Mouse (Mus musculus): Measurements from ENCODE around the gene Gpa33. TPM values are rescaled to one million over a fixed set of nuclear protein-coding genes. Genes with fewer than 3 reads are reported as not detected.

The Gpa33 gene
- polyA plus RNA-seq, 1 experiment from 2014 or later, result not detected

GRCm38 (mm10) chr1:166154162-166155112, 24.4 kb downstream of the Gpa33 start:
- Histone ChIP-seq H3K9ac (replicated peaks) (0 out of 2 replicates have a peak overlapping the region, but pooled peaks have one; percentile 33), H3K4me1 (peaks cover 5% of the 10 kb centered on the region), H3K4me2 (replicated peaks) (peak overlapping the region; percentile 34; the same call in 1 of the 2 replicates), H3K27me3 (peaks cover 8% of the 10 kb centered on the region; the same call in 1 of the 2 replicates), H3K4me3 (no peak overlapping the region), H3K27ac (replicated peaks) (no peak overlapping the region), H3K36me3 (no peaks in the 10 kb centered on the region), H3K9me3 (no peaks in the 10 kb centered on the region)
- 19% methylated on average over 29 of the region's 29 CpGs for WGBS
- peak; percentile 54 for ATAC-seq (replicated peaks)

- H3K9me3 ChIP-seq, result no peaks in the 10 kb centered on the region
- no peak overlapping the region for H3K27ac ChIP-seq (replicated peaks)
- no peaks in the 10 kb centered on the region for H3K36me3 ChIP-seq
- H3K4me1 ChIP-seq, result peaks cover 5% of the 10 kb centered on the region
- WGBS, result 71% methylated on average over 10 of the region's 10 CpGs
- H3K4me2 ChIP-seq (replicated peaks), result no peak overlapping the region
- no peak overlapping the region for H3K9ac ChIP-seq (replicated peaks)
- peaks cover 9% of the 10 kb centered on the region; the same call in 1 of the 2 replicates for H3K27me3 ChIP-seq
- H3K4me3 ChIP-seq, result no peak overlapping the region
- no peak for ATAC-seq (replicated peaks)
Measured at GRCm38 (mm10) chr1:166155113-166155494, 25.1 kb downstream of the Gpa33 start.

DNA sequence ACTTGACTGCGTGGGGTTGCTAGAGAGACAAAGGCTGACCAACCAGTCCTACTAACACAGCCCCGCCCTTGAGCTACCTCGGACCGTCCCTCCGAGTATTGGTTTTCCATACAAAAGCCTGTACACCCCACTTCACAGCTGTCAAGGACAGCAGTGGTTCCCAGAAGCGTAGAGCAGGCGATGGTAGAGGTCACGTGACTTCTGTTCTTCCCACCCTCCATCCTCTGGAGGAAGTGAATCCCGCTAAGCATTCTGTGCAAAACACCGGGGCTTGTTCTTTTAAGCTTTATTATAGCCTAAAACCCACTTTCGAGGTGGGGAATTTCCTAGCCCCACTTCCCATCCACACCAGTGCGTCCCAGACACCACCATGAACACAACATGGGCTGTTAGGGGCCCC, 27.7 kb downstream of the Gpa33 start:
- H3K27ac ChIP-seq (replicated peaks), result no peak overlapping the region
- no peaks in the 10 kb centered on the region for H3K36me3 ChIP-seq
- WGBS, result 90% methylated on average over 12 of the region's 12 CpGs
- no peak overlapping the region for H3K4me2 ChIP-seq (replicated peaks)
- no peak overlapping the region for H3K9ac ChIP-seq (replicated peaks)
- H3K9me3 ChIP-seq, result no peaks in the 10 kb centered on the region
- no peak overlapping the region for H3K4me3 ChIP-seq
- peaks cover 9% of the 10 kb centered on the region for H3K4me1 ChIP-seq
- peaks cover 12% of the 10 kb centered on the region; the same call in 1 of the 2 replicates for H3K27me3 ChIP-seq
- ATAC-seq (replicated peaks), result no peak

DNA sequence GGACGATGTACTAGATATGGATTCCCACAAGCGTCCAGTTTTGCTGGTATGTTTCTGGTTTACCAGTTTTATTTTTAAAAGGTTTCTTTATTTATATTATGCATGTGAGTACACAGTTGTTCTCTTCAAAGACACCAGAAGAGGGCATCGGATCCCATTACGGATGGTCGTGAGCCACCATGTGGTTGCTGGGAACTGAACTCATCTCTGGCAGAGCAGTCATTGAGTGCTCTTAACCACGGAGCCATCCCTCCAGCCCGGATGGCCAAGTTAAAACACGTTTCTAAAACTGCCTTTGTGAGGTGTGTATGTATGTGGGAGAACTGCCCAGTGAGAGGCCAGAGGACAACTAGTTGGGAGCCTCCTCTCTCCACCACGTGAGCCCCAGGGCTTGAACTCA, 28.6 kb downstream of the Gpa33 start:
- Histone ChIP-seq H3K4me2 (replicated peaks) (no peak overlapping the region), H3K4me3 (no peak overlapping the region), H3K9me3 (no peaks in the 10 kb centered on the region), H3K4me1 (peaks cover 6% of the 10 kb centered on the region), H3K27ac (replicated peaks) (no peak overlapping the region), H3K9ac (replicated peaks) (no peak overlapping the region), H3K36me3 (no peaks in the 10 kb centered on the region), H3K27me3 (peaks cover 12% of the 10 kb centered on the region; the same call in 1 of the 2 replicates)
- 70% methylated on average over 9 of the region's 9 CpGs for WGBS
- ATAC-seq (replicated peaks), result no peak

DNA sequence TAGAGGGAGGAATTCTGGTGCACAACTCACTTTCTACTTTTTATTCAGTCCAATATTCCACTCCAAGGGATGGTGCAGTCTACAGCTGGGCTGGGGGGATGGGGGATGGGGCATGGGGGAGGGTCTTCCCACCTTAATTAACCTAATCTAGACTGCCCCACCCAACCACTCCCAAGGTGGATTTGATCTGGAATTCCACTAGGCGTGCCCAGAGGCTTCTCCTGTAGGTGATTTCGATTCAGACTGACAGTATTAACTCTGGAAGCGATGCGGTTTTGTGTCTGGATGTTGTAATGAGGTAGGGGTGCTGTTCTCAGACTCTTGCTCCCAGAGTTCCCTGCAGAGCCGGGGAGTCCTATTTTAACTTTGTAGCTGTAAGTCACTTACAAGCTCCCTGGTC, 30.1 kb downstream of the Gpa33 start:
- H3K27me3 ChIP-seq, result peaks cover 9% of the 10 kb centered on the region; the same call in 1 of the 2 replicates
- H3K4me2 ChIP-seq (replicated peaks), result peak overlapping the region; percentile 38; the same call in 1 of the 2 replicates
- no peak overlapping the region for H3K4me3 ChIP-seq
- peak; percentile 24; the same call in 1 of the 2 replicates for ATAC-seq (replicated peaks)
- H3K36me3 ChIP-seq, result no peaks in the 10 kb centered on the region
- WGBS, result 55% methylated on average over 5 of the region's 5 CpGs
- H3K9me3 ChIP-seq, result no peaks in the 10 kb centered on the region
- H3K9ac ChIP-seq (replicated peaks), result no peak overlapping the region
- H3K4me1 ChIP-seq, result peaks cover 3% of the 10 kb centered on the region; the same call in 1 of the 2 replicates
- H3K27ac ChIP-seq (replicated peaks), result no peak overlapping the region

- H3K9me3 ChIP-seq, result no peaks in the 10 kb centered on the region
- H3K27ac ChIP-seq (replicated peaks), result no peak overlapping the region
- no peaks in the 10 kb centered on the region for H3K36me3 ChIP-seq
- H3K9ac ChIP-seq (replicated peaks), result no peak overlapping the region
- peak overlapping the region; percentile 13; the same call in 1 of the 2 replicates for H3K4me3 ChIP-seq
- whole genome bisulfite sequencing, result 19% methylated on average over 24 of the region's 24 CpGs
- H3K4me2 ChIP-seq (replicated peaks), result peak overlapping the region; percentile 38
- H3K4me1 ChIP-seq, result peaks cover 3% of the 10 kb centered on the region; the same call in 1 of the 2 replicates
- ATAC-seq (replicated peaks), result peak; percentile 72
- 0 out of 2 replicates have a peak, but pooled peaks cover 5% of the 10 kb centered on the region for H3K27me3 ChIP-seq
Measured at GRCm38 (mm10) chr1:166160569-166161445, 30.8 kb downstream of the Gpa33 start.

- ATAC-seq (replicated peaks), result no peak
- Histone ChIP-seq H3K27ac (replicated peaks) (no peak overlapping the region), H3K27me3 (0 out of 2 replicates have a peak, but pooled peaks cover 5% of the 10 kb centered on the region), H3K4me3 (no peak overlapping the region), H3K36me3 (no peaks in the 10 kb centered on the region), H3K9ac (replicated peaks) (no peak overlapping the region), H3K9me3 (no peaks in the 10 kb centered on the region), H3K4me1 (peaks cover 3% of the 10 kb centered on the region; the same call in 1 of the 2 replicates), H3K4me2 (replicated peaks) (no peak overlapping the region)
- 91% methylated on average over 14 of the region's 14 CpGs for WGBS
Measured at GRCm38 (mm10) chr1:166164580-166164979, 34.5 kb downstream of the Gpa33 start.

DNA sequence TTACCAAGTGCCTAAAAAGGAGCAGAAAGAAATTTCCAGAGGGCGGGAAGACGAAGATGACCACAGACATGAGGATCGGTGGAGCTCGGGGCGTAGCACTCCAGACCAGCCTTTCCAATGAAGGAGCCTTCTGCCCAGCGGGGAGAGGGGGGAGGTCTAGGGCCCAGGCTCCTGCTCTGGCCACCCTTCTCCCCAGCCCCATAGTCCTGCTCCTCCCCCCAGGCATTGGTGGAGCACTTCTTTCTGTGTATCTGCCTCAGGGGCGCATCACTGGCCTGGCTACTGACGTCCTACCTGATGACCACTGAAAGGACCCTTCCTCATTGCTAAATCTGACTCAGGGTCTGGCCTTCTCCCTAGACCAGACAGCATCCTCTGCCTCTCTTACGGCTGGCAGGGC, 35.1 kb downstream of the Gpa33 start:
- no peak for ATAC-seq (replicated peaks)
- Histone ChIP-seq H3K9me3 (no peaks in the 10 kb centered on the region), H3K4me1 (peaks cover 3% of the 10 kb centered on the region; the same call in 1 of the 2 replicates), H3K9ac (replicated peaks) (no peak overlapping the region), H3K27me3 (0 out of 2 replicates have a peak, but pooled peaks cover 3% of the 10 kb centered on the region), H3K4me3 (no peak overlapping the region), H3K27ac (replicated peaks) (no peak overlapping the region), H3K36me3 (no peaks in the 10 kb centered on the region), H3K4me2 (replicated peaks) (no peak overlapping the region)
- WGBS, result 88% methylated on average over 9 of the region's 9 CpGs

GRCm38 (mm10) chr1:166167405-166167804, 37.4 kb downstream of the Gpa33 start:
- ATAC-seq (replicated peaks), result no peak
- H3K4me3 ChIP-seq, result no peak overlapping the region
- no peak overlapping the region for H3K27ac ChIP-seq (replicated peaks)
- H3K4me1 ChIP-seq, result no peaks in the 10 kb centered on the region
- H3K4me2 ChIP-seq (replicated peaks), result no peak overlapping the region
- no peak overlapping the region for H3K9ac ChIP-seq (replicated peaks)
- H3K9me3 ChIP-seq, result no peaks in the 10 kb centered on the region
- H3K27me3 ChIP-seq, result no peaks in the 10 kb centered on the region
- H3K36me3 ChIP-seq, result no peaks in the 10 kb centered on the region
- WGBS, result 50% methylated on average over 4 of the region's 4 CpGs

DNA sequence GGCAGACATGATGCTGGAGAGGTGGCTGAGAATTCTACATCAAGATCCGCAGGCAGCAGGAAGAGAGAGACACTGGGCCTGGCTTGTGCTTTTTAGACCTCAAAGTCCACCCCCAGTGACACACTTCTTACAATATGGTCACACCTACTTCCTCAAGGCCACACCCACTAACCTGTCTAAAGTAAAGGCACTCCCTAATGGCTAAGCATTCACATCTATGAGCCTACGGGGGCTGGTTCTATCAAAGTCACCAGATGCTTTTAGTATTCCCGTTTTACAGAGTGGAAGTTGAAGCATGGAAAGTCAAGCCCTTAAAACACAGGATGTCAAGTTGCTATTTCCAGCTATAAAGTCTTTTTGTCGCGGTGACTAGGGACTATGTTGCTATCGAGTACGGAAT, 38.0 kb downstream of the Gpa33 start:
- WGBS, result 97% methylated on average over 7 of the region's 7 CpGs
- Histone ChIP-seq H3K9me3 (no peaks in the 10 kb centered on the region), H3K9ac (replicated peaks) (no peak overlapping the region), H3K4me3 (no peak overlapping the region), H3K4me2 (replicated peaks) (no peak overlapping the region), H3K36me3 (no peaks in the 10 kb centered on the region), H3K27ac (replicated peaks) (no peak overlapping the region), H3K27me3 (no peaks in the 10 kb centered on the region), H3K4me1 (no peaks in the 10 kb centered on the region)
- no peak for ATAC-seq (replicated peaks)

DNA sequence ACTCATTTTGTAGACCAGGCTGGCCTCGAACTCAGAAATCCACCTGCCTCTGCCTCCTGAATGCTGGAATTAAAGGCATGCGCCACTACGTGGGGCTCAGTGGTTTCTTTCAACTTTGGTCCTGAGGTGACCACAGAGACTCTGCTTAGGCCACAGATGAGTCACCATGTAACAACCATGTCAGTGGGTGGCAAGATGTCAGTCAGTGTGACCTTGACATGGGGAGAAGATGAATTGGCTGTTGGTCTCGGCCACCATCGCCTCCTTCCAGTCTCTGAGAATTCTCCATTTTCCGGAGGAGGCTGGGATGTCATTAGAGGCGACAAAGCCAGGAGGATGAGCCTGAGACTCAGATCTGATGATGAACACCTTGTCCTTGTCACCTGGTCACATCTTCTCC, 39.7 kb downstream of the Gpa33 start:
- no peaks in the 10 kb centered on the region for H3K4me1 ChIP-seq
- no peak overlapping the region for H3K4me2 ChIP-seq (replicated peaks)
- H3K27me3 ChIP-seq, result no peaks in the 10 kb centered on the region
- no peaks in the 10 kb centered on the region for H3K36me3 ChIP-seq
- no peak overlapping the region for H3K9ac ChIP-seq (replicated peaks)
- H3K4me3 ChIP-seq, result no peak overlapping the region
- 95% methylated on average over 7 of the region's 7 CpGs for WGBS
- no peaks in the 10 kb centered on the region for H3K9me3 ChIP-seq
- ATAC-seq (replicated peaks), result no peak
- H3K27ac ChIP-seq (replicated peaks), result no peak overlapping the region

Data from forebrain, embryonic 15.5 days (tissue).